8 mouse cellular contexts compared by ENCODE assay signal in the genomic region with DNA sequence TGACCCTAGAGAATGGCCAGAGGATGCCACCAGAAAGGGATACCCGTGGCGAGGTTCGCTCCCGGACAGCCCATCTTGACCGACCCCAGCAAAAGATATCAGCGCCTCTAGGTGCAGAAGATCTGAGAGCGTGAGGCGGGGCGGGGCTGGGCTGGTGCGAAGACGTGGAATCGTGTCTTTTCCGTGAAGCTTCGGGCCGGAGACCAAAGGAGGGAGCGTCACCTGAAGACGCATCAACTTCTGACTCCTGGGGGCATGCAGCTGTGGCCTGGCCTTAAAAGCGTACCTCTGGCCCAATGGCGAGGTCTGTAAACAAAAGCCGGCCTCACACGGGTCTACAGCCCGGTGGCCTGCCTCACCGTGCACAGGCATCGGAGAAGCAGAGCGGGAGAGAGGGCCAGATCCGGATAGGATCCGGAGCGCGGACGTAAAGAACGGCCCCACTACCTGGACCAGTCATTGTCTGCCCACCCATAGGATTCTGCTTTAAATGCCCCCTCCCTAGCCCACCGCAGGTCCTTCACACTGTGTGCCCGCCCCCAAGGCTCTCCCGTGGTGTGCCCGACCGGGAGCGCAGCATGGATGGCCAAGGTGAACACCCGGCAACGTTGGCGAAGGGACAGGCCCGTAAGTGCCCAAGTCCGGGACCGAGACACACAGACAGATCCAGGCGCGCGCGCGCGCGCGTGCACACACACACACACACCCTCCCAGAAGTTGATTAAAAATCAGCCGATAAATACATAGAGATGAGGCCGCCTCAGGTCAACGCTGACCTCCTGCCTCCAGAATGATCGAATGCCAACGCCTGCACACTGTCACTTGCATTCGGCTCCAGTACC. TPM values are rescaled to one million over a fixed set of nuclear protein-coding genes. Genes with fewer than 3 reads are reported as not detected.
DNase-seq lines count a peak whose midpoint lies in the region; ATAC-seq and TF ChIP-seq lines count a peak whose summit lies in the region.

No protein-coding gene starts in this region.

- H3K4me1 ChIP-seq in erythroblast, embryonic 14.5 days (ENCODE audit: control insufficient read depth): peaks cover 40% of the 10 kb centered on the region
- H3K4me1 ChIP-seq in intestine, postnatal 0 days (replicated peaks; ENCODE audit: control insufficient read depth, insufficient read depth, low read length): peaks cover 4% of the 10 kb centered on the region
- peaks cover 15% of the 10 kb centered on the region for H3K4me1 ChIP-seq in midbrain, embryonic 11.5 days (ENCODE audit: control insufficient read depth, insufficient read depth, low read length)

- no peak for ATAC-seq in erythroblast, adult 5-6 weeks (replicated peaks; ENCODE audit: low FRiP score, poor library complexity, severe bottlenecking)
- ATAC-seq in intestine, postnatal 0 days: no peak
- peak; percentile 12 for ATAC-seq in midbrain, embryonic 11.5 days (ENCODE audit: low FRiP score)

- peak overlapping the region; percentile 98 for H3K4me2 ChIP-seq in intestine, postnatal 0 days (replicated peaks; ENCODE audit: low read depth)
- peak overlapping the region; percentile 96 for H3K4me2 ChIP-seq in midbrain, embryonic 11.5 days

- DNase-seq in cerebellum, adult 8-10 months: peak; percentile 67
- peak; percentile 23 to 45 for DNase-seq in frontal cortex, adult 2 months (ENCODE audit: extremely low spot score in 1 of 2, low spot score in 1 of 2)
- peak; percentile 70 for DNase-seq in left cerebral cortex, postnatal 4 days
- peak; percentile 97 for DNase-seq in midbrain, embryonic 11.5 days (ENCODE audit: low spot score, missing footprints)
- DNase-seq in spleen, postnatal 14 days (ENCODE audit: low spot score in 2 of 2): peak; percentile 18 to 25

- H3K9me3 ChIP-seq in erythroblast, embryonic 14.5 days (ENCODE audit: control insufficient read depth, low read length): no peaks in the 10 kb centered on the region
- H3K9me3 ChIP-seq in intestine, postnatal 0 days (ENCODE audit: control insufficient read depth): no peaks in the 10 kb centered on the region
- no peaks in the 10 kb centered on the region for H3K9me3 ChIP-seq in midbrain, embryonic 11.5 days (ENCODE audit: control insufficient read depth, low read length)

- no peak overlapping the region for H3K27ac ChIP-seq in intestine, postnatal 0 days (ENCODE audit: low read depth, low read length)
- no peak overlapping the region for H3K27ac ChIP-seq in midbrain, embryonic 11.5 days (ENCODE audit: low read depth, low read length)

- H3K27me3 ChIP-seq in erythroblast, embryonic 14.5 days (ENCODE audit: control insufficient read depth): peaks cover 29% of the 10 kb centered on the region
- no peaks in the 10 kb centered on the region for H3K27me3 ChIP-seq in intestine, postnatal 0 days (replicated peaks; ENCODE audit: control insufficient read depth, insufficient read depth, low read length)
- peaks cover 29% of the 10 kb centered on the region for H3K27me3 ChIP-seq in midbrain, embryonic 11.5 days (ENCODE audit: control insufficient read depth, insufficient read depth, low read length)

- H3K36me3 ChIP-seq in erythroblast, embryonic 14.5 days (ENCODE audit: control insufficient read depth): no peaks in the 10 kb centered on the region
- H3K36me3 ChIP-seq in intestine, postnatal 0 days (ENCODE audit: control insufficient read depth, insufficient read depth): no peaks in the 10 kb centered on the region
- no peaks in the 10 kb centered on the region for H3K36me3 ChIP-seq in midbrain, embryonic 11.5 days (ENCODE audit: control insufficient read depth, insufficient read depth, low read length)

- WGBS in intestine, postnatal 0 days: under 1% methylated on average over 57 of the region's 57 CpGs
- WGBS in midbrain, embryonic 11.5 days: under 1% methylated on average over 57 of the region's 57 CpGs

- H3K9ac ChIP-seq in intestine, postnatal 0 days (ENCODE audit: low read depth, low read length): peak overlapping the region; percentile 51
- H3K9ac ChIP-seq in midbrain, embryonic 11.5 days (ENCODE audit: low read length): peak overlapping the region; percentile 71

- TF ChIP-seq CTCF in intestine, postnatal 0 days (IDR thresholded peaks at IDR 0.05; ENCODE audit: low read depth): no peak

- intact Hi-C loops in left cerebral cortex, postnatal 4 days (cut with DNase I): no loop called here

- H3K4me3 ChIP-seq in erythroblast, embryonic 14.5 days (replicated peaks): peak overlapping the region; percentile 87
- peak overlapping the region; percentile 59 for H3K4me3 ChIP-seq in intestine, postnatal 0 days (ENCODE audit: low read depth, low read length)
- H3K4me3 ChIP-seq in midbrain, embryonic 11.5 days (ENCODE audit: low read depth, low read length): peak overlapping the region; percentile 64

RNA-seq across cellular contexts. Expression of a gene that starts 0.8 kb away (rescaled TPM):
- polyA plus RNA-seq in erythroblast, embryonic 14.5 days (2012): 0.50 and 0.89 TPM in 2 replicates
- total RNA-seq in erythroblast, adult 5-6 weeks (2015; ENCODE audit: low replicate concordance): 29.0 and 29.7 TPM in 2 replicates
- total RNA-seq in erythroblast, adult 5-6 weeks (2017; ENCODE audit: low replicate concordance): 14.4 and 15.7 TPM in 2 replicates
- 43.7 and 49.1 TPM in 2 replicates for polyA plus RNA-seq in frontal cortex, adult 2 months (2012; rRNA removed)
- polyA plus RNA-seq in intestine, postnatal 0 days (2015; fragmentation: Nextera tagmentation; extraction: Ambion mirVana): 3.0 and 3.3 TPM in 2 replicates
- 10 to 100 TPM; 58.8 to 64.4 TPM for total RNA-seq in left cerebral cortex, postnatal 4 days (2021)
- 14.2 and 16.9 TPM in 2 replicates for polyA plus RNA-seq in midbrain, embryonic 11.5 days (2014; fragmentation: Nextera tagmentation; extraction: Ambion mirVana)

Comparison
In these comparisons a context has a peak if more than half of its experiments do, and no peak if none do; other contexts are left out.
1. DNase-seq: peak in every context shown above with its lines; median percentile 97 in midbrain, embryonic 11.5 days; 70 in left cerebral cortex, postnatal 4 days; 67 in cerebellum, adult 8-10 months; 34 in frontal cortex, adult 2 months; 22 in spleen, postnatal 14 days.